Mouse (Mus musculus) small intestine, adult 2 months (tissue): ENCODE results near the gene Ppp6r1.

Source experiments
- CTCF ChIP-seq: fragments of 200-500 bp; IDR thresholded peaks from 2 replicates; pipeline ENCODE4 v1.5.1; 2012; ENCODE audit warnings: low read depth, mild to moderate bottlenecking, control low read depth, inconsistent platforms, low read length, moderate library complexity, mixed read lengths; ENCODE audit not compliant: insufficient replicate concordance, insufficient read length; ENCODE audit errors: extremely low read depth
- POLR2A ChIP-seq: fragments of 200-500 bp; IDR thresholded peaks from 2 replicates; pipeline ENCODE4 v1.6.1; 2012; ENCODE audit warnings: low read depth, mild to moderate bottlenecking, control low read depth, inconsistent platforms, low read length, moderate library complexity

DNA sequence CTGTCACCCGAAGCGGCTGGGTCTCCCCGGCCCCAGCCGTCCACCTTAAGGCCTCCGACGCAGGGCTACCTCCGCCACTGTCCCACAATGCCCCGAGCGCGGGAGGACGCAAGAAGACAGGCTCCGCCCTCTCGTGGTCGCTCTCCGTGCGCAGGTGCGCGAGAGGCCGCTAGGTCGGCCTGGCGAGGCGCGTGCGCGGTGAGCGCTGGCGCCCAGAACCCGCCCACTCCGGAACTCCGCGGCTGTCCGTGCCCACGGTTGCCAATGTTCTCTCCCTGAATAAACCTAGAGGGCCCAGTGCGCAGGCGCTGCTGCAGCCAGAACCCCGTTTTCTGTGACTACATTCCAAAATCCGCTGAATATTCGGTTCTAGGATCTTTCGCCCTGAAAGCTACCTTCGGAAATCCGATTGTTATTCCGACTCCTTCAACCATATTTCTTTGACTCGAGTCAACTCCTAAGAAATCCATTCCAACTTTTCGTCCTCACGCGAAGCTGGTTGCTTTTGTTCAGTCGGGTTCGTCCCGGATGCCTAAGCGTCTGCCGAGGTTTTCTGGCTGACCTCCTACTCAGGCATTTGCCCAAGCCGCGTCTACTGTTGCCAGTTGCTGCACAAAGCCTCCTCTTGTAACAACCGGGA, at the start of gene Ppp6r1:
- peak; percentile 18; the same call in 1 of the 2 replicates for TF ChIP-seq CTCF
- TF ChIP-seq POLR2A, result peak; percentile 97
